Mouse (Mus musculus): Measurements from ENCODE around the gene Gm42420. TPM values are rescaled to one million over a fixed set of nuclear protein-coding genes. Genes with fewer than 3 reads are reported as not detected.

Gene Gm42420
- polyA plus RNA-seq (2012; rRNA removed; ENCODE audit: low replicate concordance), result 0.28 and 0.33 TPM in 2 replicates

GRCm38 (mm10) chr6:39585517-39585916 is at the start of gene Gm42420:
TSS of gene Gm42420 (plus strand) at chr6:39585753.

DNA sequence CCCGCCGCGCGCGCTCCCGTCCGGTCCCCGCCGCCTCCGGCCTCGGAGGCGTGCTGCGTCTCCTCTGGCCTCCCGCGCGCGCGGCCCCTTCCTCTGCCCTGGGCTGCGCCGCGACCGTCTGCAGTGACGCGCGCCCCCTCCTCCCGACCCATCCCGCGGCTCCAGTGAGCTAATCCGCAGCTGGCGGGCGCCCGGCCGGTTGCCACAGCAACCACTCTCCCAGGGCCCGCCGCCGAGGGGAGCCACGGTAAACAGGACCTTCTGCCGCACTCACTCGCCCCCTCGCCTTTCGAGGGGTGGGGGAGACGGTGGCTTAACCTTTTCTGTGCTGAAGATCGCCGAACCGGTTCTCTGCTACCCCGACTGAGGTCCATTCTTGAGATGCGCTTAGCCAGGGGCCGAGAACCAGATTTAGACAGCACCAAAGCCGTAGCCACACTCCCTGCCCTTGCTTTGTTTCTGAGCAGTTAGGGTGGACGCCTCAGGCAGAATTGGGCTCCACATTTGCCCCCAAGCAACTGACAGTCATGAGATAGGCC is 27.8 kb upstream of the Gm42420 start, which contains the start of gene Dennd2a:
Gene Dennd2a, minus strand, starts transcription at position 145 of the 539 bp plus-strand sequence.

GRCm38 (mm10) chr6:39573791-39574554 is 11.6 kb upstream of the Gm42420 start, which contains the start of gene Adck2:
TSS of gene Adck2 (plus strand) at chr6:39573873.

DNA sequence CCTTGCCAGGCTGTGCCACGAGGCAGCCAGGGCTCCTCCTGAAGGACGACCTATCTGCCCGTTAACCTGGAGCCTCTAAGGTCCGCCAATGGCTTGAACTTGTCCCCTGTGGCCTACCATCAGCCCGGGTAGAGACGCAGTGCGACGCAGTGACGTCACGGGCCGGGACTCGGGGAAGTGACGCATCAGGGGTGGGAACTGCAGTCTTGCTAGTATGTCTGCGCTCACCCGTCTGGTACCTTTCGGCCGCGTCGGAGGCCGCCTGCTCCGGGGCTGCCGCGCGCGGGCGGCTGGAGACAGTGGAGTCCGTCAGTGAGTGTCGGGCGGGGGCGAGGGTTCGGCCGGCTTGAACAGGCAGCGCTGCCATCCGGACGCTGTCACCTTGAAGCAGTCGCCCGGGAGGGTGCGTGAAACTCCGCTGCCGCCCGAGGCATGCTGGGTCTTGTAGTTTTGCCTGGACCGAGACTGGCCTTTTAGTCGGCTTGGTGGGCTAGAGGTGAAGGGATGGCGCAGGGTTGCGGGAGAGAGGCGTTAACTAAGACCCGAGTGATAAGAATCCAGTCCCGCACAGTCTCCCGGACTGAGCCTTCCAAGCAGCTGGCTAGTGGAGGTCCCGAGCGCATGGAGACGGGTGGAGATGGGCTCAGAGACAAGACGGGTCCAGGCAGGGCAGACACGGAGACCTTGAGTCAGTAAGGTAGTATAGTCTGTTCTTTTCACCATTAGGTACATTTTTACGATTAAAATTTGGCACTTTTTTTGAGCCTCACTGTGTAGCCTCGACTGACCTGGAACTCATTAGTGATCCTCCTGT is 7.1 kb downstream of the Gm42420 start, which contains the start of gene Ndufb2:
Gene Ndufb2, plus strand, starts transcription at position 174 of the 814 bp plus-strand sequence.

Other genes starting within 250 kb of the Gm42420 start
- gene Slc37a3, start 208.1 kb upstream of the Gm42420 start, polyA plus RNA-seq (2012; rRNA removed; ENCODE audit: low replicate concordance), result 17.0 and 33.0 TPM in 2 replicates
- gene Rab19, start 204.6 kb upstream of the Gm42420 start, polyA plus RNA-seq (2012; rRNA removed; ENCODE audit: low replicate concordance), result 0.92 and 3.4 TPM in 2 replicates
- gene Mkrn1, start 165.3 kb upstream of the Gm42420 start, polyA plus RNA-seq (2012; rRNA removed; ENCODE audit: low replicate concordance), result 23.3 and 35.6 TPM in 2 replicates
- 19.4 and 30.8 TPM in 2 replicates for gene Dennd2a, start 27.9 kb upstream of the Gm42420 start, polyA plus RNA-seq (2012; rRNA removed; ENCODE audit: low replicate concordance)
- 12.5 and 14.9 TPM in 2 replicates for gene Adck2, start 11.9 kb upstream of the Gm42420 start, polyA plus RNA-seq (2012; rRNA removed; ENCODE audit: low replicate concordance)
- gene Ndufb2, start 6.8 kb downstream of the Gm42420 start, polyA plus RNA-seq (2012; rRNA removed; ENCODE audit: low replicate concordance), result 308 and 324 TPM in 2 replicates
- 10.2 and 15.9 TPM in 2 replicates for gene Braf, start 139.7 kb downstream of the Gm42420 start, polyA plus RNA-seq (2012; rRNA removed; ENCODE audit: low replicate concordance)
- gene Mrps33, start 225.2 kb downstream of the Gm42420 start, polyA plus RNA-seq (2012; rRNA removed; ENCODE audit: low replicate concordance), result 103 and 105 TPM in 2 replicates

Data from subcutaneous adipose tissue, adult 2 months (tissue).